Mouse (Mus musculus): Measurements from ENCODE around the gene Glce. TPM values are rescaled to one million over a fixed set of nuclear protein-coding genes. Genes with fewer than 3 reads are reported as not detected.

Gene Glce
- polyA plus RNA-seq, 1 experiment: 3.5 TPM

DNA sequence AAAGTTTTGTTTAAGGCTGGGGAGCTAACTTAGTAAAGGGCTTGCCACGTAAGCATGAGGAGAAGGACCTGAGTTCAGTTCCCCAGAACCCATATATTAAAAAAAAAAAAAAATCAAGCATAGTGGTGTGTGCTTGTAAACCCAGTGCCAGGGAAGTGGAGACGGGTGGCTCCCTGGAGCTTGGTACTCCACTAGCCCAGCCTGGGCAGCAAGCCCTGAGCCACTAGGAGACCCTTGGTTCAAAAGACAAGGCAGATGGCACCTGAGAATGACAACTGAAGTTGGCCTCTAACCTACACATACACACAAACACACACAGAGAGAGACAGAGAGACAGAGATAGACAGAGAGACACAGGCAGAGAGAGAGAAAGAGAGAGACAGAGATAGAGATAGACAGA lies 30.1 kb upstream of the Glce start:
- no peak overlapping the region for H3K4me3 ChIP-seq (ENCODE audit: control insufficient read depth, insufficient read depth, low read length)
- H3K27me3 ChIP-seq (ENCODE audit: control insufficient read depth, insufficient read depth, low read length): no peaks in the 10 kb centered on the region
- DNase-seq: no peak
- no peaks in the 10 kb centered on the region for H3K36me3 ChIP-seq (ENCODE audit: control insufficient read depth, insufficient read depth, low read length)
- TF ChIP-seq POLR2A (IDR thresholded peaks at IDR 0.05; ENCODE audit: control insufficient read depth, extremely low read depth, insufficient read depth, low read length, poor library complexity): no peak
- no peak for TF ChIP-seq CTCF (IDR thresholded peaks at IDR 0.05; ENCODE audit: borderline replicate concordance, control insufficient read depth, extremely low read depth, insufficient read depth, low read length, poor library complexity)
- 94% methylated on average over 2 of the region's 2 CpGs for WGBS
- no peaks in the 10 kb centered on the region for H3K4me1 ChIP-seq (replicated peaks; ENCODE audit: control insufficient read depth, insufficient read depth, low read length)
- H3K27ac ChIP-seq (ENCODE audit: control insufficient read depth, insufficient read depth, low read length): no peak overlapping the region

DNA sequence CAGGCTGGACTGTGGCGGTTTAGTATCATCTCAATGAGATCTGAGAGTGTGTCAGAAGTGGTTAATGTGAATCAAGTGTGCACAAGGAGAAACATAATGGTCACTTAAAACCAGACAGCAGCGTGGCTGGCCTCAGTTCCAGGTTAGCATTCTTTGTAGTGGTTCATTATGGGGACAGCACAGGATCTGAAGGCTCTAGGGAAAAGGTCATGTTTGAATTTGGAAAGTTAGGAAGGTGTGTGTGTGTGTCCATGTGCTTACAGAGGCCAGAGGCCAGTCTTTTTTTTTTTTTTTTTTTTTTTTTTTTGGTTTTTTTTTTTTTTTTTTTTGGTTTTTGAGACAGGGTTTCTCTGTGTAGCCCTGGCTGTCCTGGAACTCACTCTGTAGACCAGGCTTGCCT lies 22.7 kb upstream of the Glce start:
- no peak overlapping the region for H3K4me3 ChIP-seq (ENCODE audit: control insufficient read depth, insufficient read depth, low read length)
- no peaks in the 10 kb centered on the region for H3K36me3 ChIP-seq (ENCODE audit: control insufficient read depth, insufficient read depth, low read length)
- DNase-seq: no peak
- no peaks in the 10 kb centered on the region for H3K4me1 ChIP-seq (replicated peaks; ENCODE audit: control insufficient read depth, insufficient read depth, low read length)
- no peaks in the 10 kb centered on the region for H3K27me3 ChIP-seq (ENCODE audit: control insufficient read depth, insufficient read depth, low read length)
- 93% methylated on average over 2 of the region's 2 CpGs for WGBS
- no peak for TF ChIP-seq CTCF (IDR thresholded peaks at IDR 0.05; ENCODE audit: borderline replicate concordance, control insufficient read depth, extremely low read depth, insufficient read depth, low read length, poor library complexity)
- TF ChIP-seq POLR2A (IDR thresholded peaks at IDR 0.05; ENCODE audit: control insufficient read depth, extremely low read depth, insufficient read depth, low read length, poor library complexity): no peak
- H3K27ac ChIP-seq (ENCODE audit: control insufficient read depth, insufficient read depth, low read length): no peak overlapping the region

- no peaks in the 10 kb centered on the region for H3K27me3 ChIP-seq (ENCODE audit: control insufficient read depth, insufficient read depth, low read length)
- H3K4me3 ChIP-seq (ENCODE audit: control insufficient read depth, insufficient read depth, low read length): no peak overlapping the region
- TF ChIP-seq CTCF (IDR thresholded peaks at IDR 0.05; ENCODE audit: borderline replicate concordance, control insufficient read depth, extremely low read depth, insufficient read depth, low read length, poor library complexity) (no peak), POLR2A (IDR thresholded peaks at IDR 0.05; ENCODE audit: control insufficient read depth, extremely low read depth, insufficient read depth, low read length, poor library complexity) (no peak)
- H3K27ac ChIP-seq (ENCODE audit: control insufficient read depth, insufficient read depth, low read length): no peak overlapping the region
- H3K4me1 ChIP-seq (replicated peaks; ENCODE audit: control insufficient read depth, insufficient read depth, low read length): no peaks in the 10 kb centered on the region
- WGBS: 66% methylated on average over 7 of the region's 7 CpGs
- no peak for DNase-seq
- no peaks in the 10 kb centered on the region for H3K36me3 ChIP-seq (ENCODE audit: control insufficient read depth, insufficient read depth, low read length)
Measured at GRCm38 (mm10) chr9:62143428-62143827, 21.0 kb upstream of the Glce start.

DNA sequence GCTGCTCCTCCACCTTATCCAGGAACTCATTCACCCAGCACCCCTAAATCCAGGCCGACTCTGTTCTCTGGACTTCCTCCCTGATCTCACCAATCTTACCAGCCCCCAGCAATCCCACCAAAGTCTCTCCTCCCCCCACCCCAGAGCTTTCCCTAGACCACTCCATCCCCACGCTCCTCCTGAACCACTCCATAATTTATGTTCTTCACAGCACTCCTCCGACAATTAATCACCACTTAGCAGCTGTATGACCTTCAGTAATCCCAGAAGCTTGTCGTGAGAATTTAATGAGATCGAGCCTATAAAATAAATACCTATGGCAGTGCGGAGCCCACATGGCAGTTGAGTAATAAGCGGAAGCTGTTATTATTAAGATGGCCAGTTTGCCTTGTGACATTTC lies 16.6 kb upstream of the Glce start:
- TF ChIP-seq POLR2A (IDR thresholded peaks at IDR 0.05; ENCODE audit: control insufficient read depth, extremely low read depth, insufficient read depth, low read length, poor library complexity) (no peak), CTCF (IDR thresholded peaks at IDR 0.05; ENCODE audit: borderline replicate concordance, control insufficient read depth, extremely low read depth, insufficient read depth, low read length, poor library complexity) (no peak)
- H3K27me3 ChIP-seq (ENCODE audit: control insufficient read depth, insufficient read depth, low read length): no peaks in the 10 kb centered on the region
- no peaks in the 10 kb centered on the region for H3K4me1 ChIP-seq (replicated peaks; ENCODE audit: control insufficient read depth, insufficient read depth, low read length)
- 93% methylated on average over 7 of the region's 7 CpGs for WGBS
- no peak overlapping the region for H3K27ac ChIP-seq (ENCODE audit: control insufficient read depth, insufficient read depth, low read length)
- H3K4me3 ChIP-seq (ENCODE audit: control insufficient read depth, insufficient read depth, low read length): no peak overlapping the region
- DNase-seq: no peak
- H3K36me3 ChIP-seq (ENCODE audit: control insufficient read depth, insufficient read depth, low read length): no peaks in the 10 kb centered on the region

GRCm38 (mm10) chr9:62137259-62137658 lies 14.8 kb upstream of the Glce start:
- no peak for TF ChIP-seq CTCF (IDR thresholded peaks at IDR 0.05; ENCODE audit: borderline replicate concordance, control insufficient read depth, extremely low read depth, insufficient read depth, low read length, poor library complexity)
- TF ChIP-seq POLR2A (IDR thresholded peaks at IDR 0.05; ENCODE audit: control insufficient read depth, extremely low read depth, insufficient read depth, low read length, poor library complexity): no peak
- DNase-seq: no peak
- Histone ChIP-seq H3K4me1 (replicated peaks; ENCODE audit: control insufficient read depth, insufficient read depth, low read length) (no peaks in the 10 kb centered on the region), H3K4me3 (ENCODE audit: control insufficient read depth, insufficient read depth, low read length) (no peak overlapping the region), H3K27me3 (ENCODE audit: control insufficient read depth, insufficient read depth, low read length) (no peaks in the 10 kb centered on the region), H3K36me3 (ENCODE audit: control insufficient read depth, insufficient read depth, low read length) (no peaks in the 10 kb centered on the region), H3K27ac (ENCODE audit: control insufficient read depth, insufficient read depth, low read length) (no peak overlapping the region)
- 44% methylated on average over 8 of the region's 8 CpGs for WGBS

- Histone ChIP-seq H3K27me3 (ENCODE audit: control insufficient read depth, insufficient read depth, low read length) (no peaks in the 10 kb centered on the region), H3K27ac (ENCODE audit: control insufficient read depth, insufficient read depth, low read length) (no peak overlapping the region), H3K4me3 (ENCODE audit: control insufficient read depth, insufficient read depth, low read length) (no peak overlapping the region), H3K4me1 (replicated peaks; ENCODE audit: control insufficient read depth, insufficient read depth, low read length) (no peaks in the 10 kb centered on the region), H3K36me3 (ENCODE audit: control insufficient read depth, insufficient read depth, low read length) (no peaks in the 10 kb centered on the region)
- DNase-seq: no peak
- WGBS: 84% methylated on average over 4 of the region's 4 CpGs
- TF ChIP-seq POLR2A (IDR thresholded peaks at IDR 0.05; ENCODE audit: control insufficient read depth, extremely low read depth, insufficient read depth, low read length, poor library complexity): no peak
- TF ChIP-seq CTCF (IDR thresholded peaks at IDR 0.05; ENCODE audit: borderline replicate concordance, control insufficient read depth, extremely low read depth, insufficient read depth, low read length, poor library complexity): no peak
Measured at GRCm38 (mm10) chr9:62132005-62132782, 9.7 kb upstream of the Glce start.

Data from thymus, adult 2 months (tissue).